Mouse (Mus musculus): ENCODE results near the gene Ackr2. TPM values are rescaled to one million over a fixed set of nuclear protein-coding genes. Genes with fewer than 3 reads are reported as not detected.
A peak's percentile ranks its signal among the peaks of the same experiment; 100 is the strongest.

The Ackr2 gene
- polyA plus RNA-seq, 2 experiments: 0.07 to 0.37 TPM

DNA sequence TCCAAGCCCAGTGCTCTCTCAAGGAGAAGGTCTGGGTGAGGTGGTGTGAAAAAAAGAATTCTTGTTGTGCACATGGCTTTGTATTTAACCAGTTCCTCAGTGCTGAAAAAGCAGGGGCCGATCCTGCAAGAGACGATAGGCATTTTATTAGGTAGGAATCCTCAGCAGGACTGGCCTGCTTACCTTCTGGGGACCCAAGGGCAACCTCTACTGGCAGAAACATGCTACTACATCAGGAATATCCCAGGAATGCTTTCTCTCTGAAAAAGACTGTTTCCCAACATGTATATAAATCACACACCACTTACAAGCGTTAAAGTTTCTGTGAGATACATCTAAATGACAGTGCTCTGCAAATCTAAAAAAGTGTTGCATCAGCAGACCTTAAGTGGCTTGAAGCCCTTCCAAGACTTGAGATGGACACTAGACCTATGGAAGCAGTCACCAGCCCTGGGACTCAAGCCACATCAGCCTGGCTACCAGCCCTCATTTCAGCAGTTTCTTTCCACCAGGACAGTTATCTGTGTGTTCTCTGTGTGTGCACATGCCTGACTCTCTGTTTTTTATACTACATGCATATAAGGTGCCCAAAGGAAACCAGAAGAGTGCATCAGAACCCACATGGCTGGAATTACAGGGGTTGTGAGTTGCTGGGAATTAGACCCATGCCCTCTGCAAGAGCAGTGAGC lies 21.0 kb upstream of the Ackr2 start:
- TF ChIP-seq EP300 (IDR thresholded peaks at IDR 0.05; ENCODE audit: low read depth) (no peak), CTCF (IDR thresholded peaks at IDR 0.05; ENCODE audit: low read depth) (peak; percentile 77)
- no peaks in the 10 kb centered on the region for H3K9me3 ChIP-seq (ENCODE audit: control insufficient read depth, low read length)
- peaks cover 0 to 2% of the 10 kb centered on the region in 2 experiments; a peak in 2 of 4 replicates for H3K4me1 ChIP-seq (replicated peaks; ENCODE audit: control insufficient read depth in 2 of 2, insufficient read depth in 2 of 2, low read length in 1 of 2)
- ATAC-seq (ENCODE audit: insufficient read depth) (no peak), DNase-seq (ENCODE audit: low read depth in 3 of 3, low spot score in 3 of 3) (no peak)
- H3K9ac ChIP-seq (replicated peaks): no peak overlapping the region
- H3K4me2 ChIP-seq (ENCODE audit: low read depth): no peak overlapping the region
- H3K36me3 ChIP-seq (replicated peaks; ENCODE audit: control insufficient read depth, insufficient read depth, low read depth): no peaks in the 10 kb centered on the region
- H3K4me3 ChIP-seq (ENCODE audit: insufficient read depth in 1 of 2, low read depth in 2 of 2, low read length in 2 of 2): no peak overlapping the region
- no peak overlapping the region for H3K27ac ChIP-seq
- no peaks in the 10 kb centered on the region for H3K27me3 ChIP-seq (ENCODE audit: control insufficient read depth, insufficient read depth, low read length)
- 16% methylated on average over 3 of the region's 3 CpGs for WGBS (ENCODE audit: insufficient replicate concordance)

DNA sequence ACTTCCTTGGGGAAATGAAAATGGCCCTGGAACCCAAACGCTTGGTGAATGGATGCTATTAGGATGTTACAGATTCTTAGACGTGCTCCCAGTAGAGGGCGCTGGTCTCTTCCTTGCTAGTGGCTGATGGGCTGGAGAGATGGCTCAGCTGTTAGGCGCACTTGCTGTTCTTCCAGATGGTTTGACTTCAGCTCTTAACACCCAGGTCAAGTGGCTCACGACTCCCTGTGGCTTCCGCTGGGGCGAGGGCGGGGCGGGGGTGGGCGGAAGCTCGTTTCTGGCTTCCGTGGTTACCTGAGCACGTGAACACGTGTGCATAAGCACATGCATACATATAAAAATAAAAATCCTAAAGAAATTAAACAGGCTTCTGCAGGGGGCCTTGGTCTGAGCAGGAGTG lies 17.3 kb upstream of the Ackr2 start:
- H3K4me3 ChIP-seq (ENCODE audit: insufficient read depth in 1 of 2, low read depth in 2 of 2, low read length in 2 of 2): no peak overlapping the region
- H3K27ac ChIP-seq: no peak overlapping the region
- no peaks in the 10 kb centered on the region for H3K9me3 ChIP-seq (ENCODE audit: control insufficient read depth, low read length)
- no peaks in the 10 kb centered on the region for H3K27me3 ChIP-seq (ENCODE audit: control insufficient read depth, insufficient read depth, low read length)
- H3K36me3 ChIP-seq (replicated peaks; ENCODE audit: control insufficient read depth, insufficient read depth, low read depth): no peaks in the 10 kb centered on the region
- H3K4me2 ChIP-seq (ENCODE audit: low read depth): no peak overlapping the region
- H3K9ac ChIP-seq (replicated peaks): no peak overlapping the region
- WGBS (ENCODE audit: insufficient replicate concordance): 20% methylated on average over 14 of the region's 14 CpGs
- TF ChIP-seq CTCF (IDR thresholded peaks at IDR 0.05; ENCODE audit: low read depth) (peak; percentile 80), EP300 (IDR thresholded peaks at IDR 0.05; ENCODE audit: low read depth) (no peak)
- ATAC-seq (ENCODE audit: insufficient read depth) (0 out of 2 replicates have a peak, but pooled peaks have one; percentile 11), DNase-seq (ENCODE audit: low read depth in 3 of 3, low spot score in 3 of 3) (no peak)
- H3K4me1 ChIP-seq (replicated peaks; ENCODE audit: control insufficient read depth in 2 of 2, insufficient read depth in 2 of 2, low read length in 1 of 2): peaks cover 0 to 2% of the 10 kb centered on the region in 2 experiments; a peak in 2 of 4 replicates

DNA sequence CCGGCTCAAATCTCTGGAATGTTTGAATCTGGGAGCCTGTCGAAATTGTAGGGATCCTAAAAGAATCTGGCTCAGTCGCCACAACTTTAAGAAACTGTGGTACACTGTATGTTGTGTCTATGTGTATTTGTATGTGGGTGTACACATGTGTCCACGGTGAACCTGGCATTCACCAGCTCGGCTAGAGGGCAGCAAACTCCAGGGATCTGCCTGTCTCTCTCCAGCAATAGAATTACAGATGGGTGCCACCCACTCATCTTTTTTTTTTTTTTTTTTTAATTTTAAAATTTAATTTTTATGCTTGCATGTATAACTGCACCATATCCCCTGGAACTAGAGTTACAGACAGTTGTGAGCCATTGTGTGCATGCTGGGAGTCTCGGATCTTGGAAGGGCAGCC lies 16.9 kb upstream of the Ackr2 start:
- Histone ChIP-seq H3K36me3 (replicated peaks; ENCODE audit: control insufficient read depth, insufficient read depth, low read depth) (no peaks in the 10 kb centered on the region), H3K4me3 (ENCODE audit: insufficient read depth in 1 of 2, low read depth in 2 of 2, low read length in 2 of 2) (no peak overlapping the region), H3K9ac (replicated peaks) (no peak overlapping the region), H3K4me1 (replicated peaks; ENCODE audit: control insufficient read depth in 2 of 2, insufficient read depth in 2 of 2, low read length in 1 of 2) (peaks cover 0 to 2% of the 10 kb centered on the region in 2 experiments; a peak in 2 of 4 replicates), H3K4me2 (ENCODE audit: low read depth) (no peak overlapping the region), H3K9me3 (ENCODE audit: control insufficient read depth, low read length) (no peaks in the 10 kb centered on the region), H3K27ac (no peak overlapping the region), H3K27me3 (ENCODE audit: control insufficient read depth, insufficient read depth, low read length) (no peaks in the 10 kb centered on the region)
- TF ChIP-seq EP300 (IDR thresholded peaks at IDR 0.05; ENCODE audit: low read depth) (no peak), CTCF (IDR thresholded peaks at IDR 0.05; ENCODE audit: low read depth) (no peak)
- WGBS (ENCODE audit: insufficient replicate concordance): 56% methylated on average over 6 of the region's 6 CpGs
- no peak for ATAC-seq (ENCODE audit: insufficient read depth)
- DNase-seq (ENCODE audit: low read depth in 3 of 3, low spot score in 3 of 3): no peak

DNA sequence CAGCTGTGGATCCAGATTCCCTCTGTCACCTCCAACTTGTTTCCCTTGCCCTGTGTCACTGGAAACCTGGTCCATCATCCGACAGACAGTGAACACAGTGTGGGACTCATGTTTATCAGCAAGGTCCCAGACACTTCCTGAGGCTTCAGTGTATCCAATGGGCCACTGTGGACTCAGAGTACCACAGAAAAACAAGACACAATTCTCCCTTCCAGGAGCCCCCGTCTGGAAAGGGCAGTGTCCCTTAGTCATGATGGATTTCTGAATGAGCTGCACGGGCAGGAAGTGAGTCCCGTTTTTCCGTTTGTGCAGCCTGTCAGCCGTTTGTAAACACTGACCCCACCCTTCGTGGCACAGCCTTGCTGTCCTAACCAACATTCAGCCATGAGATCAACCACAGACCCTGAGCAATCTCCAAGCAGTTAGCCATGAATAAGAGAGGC lies 16.1 kb upstream of the Ackr2 start:
- Histone ChIP-seq H3K4me1 (replicated peaks; ENCODE audit: control insufficient read depth in 2 of 2, insufficient read depth in 2 of 2, low read length in 1 of 2) (peaks cover 0 to 2% of the 10 kb centered on the region in 2 experiments; a peak in 2 of 4 replicates), H3K27me3 (ENCODE audit: control insufficient read depth, insufficient read depth, low read length) (no peaks in the 10 kb centered on the region), H3K9ac (replicated peaks) (no peak overlapping the region), H3K9me3 (ENCODE audit: control insufficient read depth, low read length) (no peaks in the 10 kb centered on the region), H3K36me3 (replicated peaks; ENCODE audit: control insufficient read depth, insufficient read depth, low read depth) (no peaks in the 10 kb centered on the region), H3K4me3 (ENCODE audit: insufficient read depth in 1 of 2, low read depth in 2 of 2, low read length in 2 of 2) (no peak overlapping the region), H3K4me2 (ENCODE audit: low read depth) (no peak overlapping the region), H3K27ac (no peak overlapping the region)
- TF ChIP-seq CTCF (IDR thresholded peaks at IDR 0.05; ENCODE audit: low read depth) (no peak), EP300 (IDR thresholded peaks at IDR 0.05; ENCODE audit: low read depth) (no peak)
- ATAC-seq (ENCODE audit: insufficient read depth): peak; percentile 50; the same call in 1 of the 2 replicates
- DNase-seq (ENCODE audit: low read depth in 3 of 3, low spot score in 3 of 3): no peak
- WGBS (ENCODE audit: insufficient replicate concordance): 10% methylated on average over 7 of the region's 7 CpGs

DNA sequence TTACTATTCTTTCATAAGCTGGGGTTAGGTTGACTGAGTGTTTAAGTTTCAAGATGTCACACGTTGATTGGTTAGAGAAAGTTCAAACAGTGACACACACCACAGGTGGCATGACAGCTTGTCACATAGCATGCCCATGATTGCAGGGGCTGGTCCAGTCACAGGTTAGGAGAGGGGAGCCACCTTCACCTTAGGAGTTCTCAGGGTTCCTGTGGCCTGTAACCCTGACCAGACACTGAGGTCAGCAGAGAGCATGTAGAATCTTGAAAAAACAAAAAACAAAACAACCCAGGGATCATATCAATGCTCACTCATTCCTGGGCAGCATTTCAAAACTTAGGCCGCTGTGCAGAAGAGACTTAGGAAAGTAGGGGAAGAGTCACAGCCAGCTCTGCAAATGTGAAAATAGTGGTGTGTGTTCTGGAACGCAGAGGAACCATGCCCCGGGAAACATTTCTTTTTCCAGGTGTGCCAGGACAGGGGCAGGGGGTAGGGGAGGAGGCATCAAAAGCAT lies 8.2 kb upstream of the Ackr2 start:
- DNase-seq (ENCODE audit: low read depth in 3 of 3, low spot score in 3 of 3) (no peak), ATAC-seq (ENCODE audit: insufficient read depth) (no peak)
- no peak for TF ChIP-seq EP300 (IDR thresholded peaks at IDR 0.05; ENCODE audit: low read depth)
- no peak overlapping the region; the same call in 1 of the 2 replicates for H3K4me2 ChIP-seq (ENCODE audit: low read depth)
- no peak overlapping the region for H3K4me3 ChIP-seq (ENCODE audit: insufficient read depth in 1 of 2, low read depth in 2 of 2, low read length in 2 of 2)
- no peaks in the 10 kb centered on the region for H3K36me3 ChIP-seq (replicated peaks; ENCODE audit: control insufficient read depth, insufficient read depth, low read depth)
- H3K9me3 ChIP-seq (ENCODE audit: control insufficient read depth, low read length): no peaks in the 10 kb centered on the region
- WGBS (ENCODE audit: insufficient replicate concordance): 61% methylated on average over 4 of the region's 4 CpGs
- no peak overlapping the region for H3K9ac ChIP-seq (replicated peaks)
- H3K27me3 ChIP-seq (ENCODE audit: control insufficient read depth, insufficient read depth, low read length): no peaks in the 10 kb centered on the region
- H3K4me1 ChIP-seq (replicated peaks; ENCODE audit: control insufficient read depth in 2 of 2, insufficient read depth in 2 of 2, low read length in 1 of 2): no peaks in the 10 kb centered on the region
- no peak overlapping the region for H3K27ac ChIP-seq

Measured in liver, embryonic 14.5 days (tissue).